Mouse (Mus musculus): Measurements from ENCODE around the gene Ggps1.

DNA sequence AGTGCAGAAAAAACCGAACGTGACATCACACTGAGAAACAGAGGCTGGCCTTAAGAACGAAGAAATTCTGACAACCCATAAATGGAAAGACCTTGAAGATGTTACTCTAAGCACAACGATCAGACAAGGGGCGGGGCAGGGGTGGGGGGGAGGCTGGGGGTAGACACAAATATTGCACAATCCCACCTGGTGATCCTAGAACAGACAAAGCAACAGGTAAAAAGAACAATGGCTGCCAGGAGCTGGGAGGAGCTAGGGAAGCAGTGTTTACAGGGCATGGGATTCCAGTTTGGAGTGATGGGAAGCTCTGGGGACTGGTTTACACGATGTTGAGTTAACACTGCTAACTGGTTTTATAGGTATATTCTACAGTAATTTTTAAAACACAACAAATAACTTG lies 47.7 kb downstream of the Ggps1 start:
- no peak for TF ChIP-seq POLR2A (IDR thresholded peaks at IDR 0.05; ENCODE audit: insufficient read length, low read depth)
- no peak for TF ChIP-seq MAX (IDR thresholded peaks at IDR 0.05; ENCODE audit: low read depth)
- TF ChIP-seq TCF3 (IDR thresholded peaks at IDR 0.05; ENCODE audit: insufficient read length, low read depth): no peak
- TF ChIP-seq MYOG (IDR thresholded peaks at IDR 0.05; ENCODE audit: control insufficient read depth in 1 of 3, insufficient read depth in 1 of 3, insufficient read length in 2 of 3, low read depth in 2 of 3): no peak
- no peak for TF ChIP-seq POLR2AphosphoS2 (IDR thresholded peaks at IDR 0.05; ENCODE audit: insufficient read length, low read depth)
- TF ChIP-seq TCF12 (IDR thresholded peaks at IDR 0.05; ENCODE audit: insufficient read depth, poor library complexity, severe bottlenecking): no peak
